Comparison of ENCODE assay signal across 8 mouse cellular contexts in the genomic region with DNA sequence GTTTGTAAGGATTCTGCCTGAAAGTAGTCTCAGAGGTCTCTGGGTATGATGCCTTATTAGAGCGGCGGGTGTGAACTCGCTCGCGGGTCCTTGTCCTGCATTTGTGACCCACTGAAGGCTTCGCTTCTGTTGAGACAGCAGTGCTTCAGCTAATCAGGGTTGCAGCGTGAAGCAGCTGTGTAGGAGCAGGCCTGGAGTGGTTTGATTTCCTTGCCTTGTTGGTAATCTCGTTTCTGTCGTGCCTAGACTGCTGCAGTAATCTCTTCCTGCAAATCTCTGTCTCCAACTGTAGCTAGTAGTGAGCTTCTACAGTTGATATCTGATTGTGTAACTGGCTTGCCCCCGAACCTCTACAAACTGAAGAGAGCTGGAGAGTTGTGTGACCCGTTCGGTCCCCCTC. TPM values are rescaled to one million over a fixed set of nuclear protein-coding genes. Genes with fewer than 3 reads are reported as not detected.
DNase-seq lines count a peak whose midpoint lies in the region; ATAC-seq and TF ChIP-seq lines count a peak whose summit lies in the region.

No protein-coding gene starts in this region.

- peak overlapping the region; percentile 93 for H3K4me3 ChIP-seq in lung, embryonic 16.5 days (ENCODE audit: low read length)
- H3K4me3 ChIP-seq in lung, adult 2 months (replicated peaks; ENCODE audit: extremely low read depth, low read depth, low read length): no peak overlapping the region
- peak overlapping the region; percentile 98; the same call in 1 of the 2 replicates for H3K4me3 ChIP-seq in embryonic facial prominence, embryonic 14.5 days (ENCODE audit: low read depth, low read length)
- peak overlapping the region; percentile 92; the same call in 1 of the 2 replicates for H3K4me3 ChIP-seq in limb, embryonic 14.5 days (replicated peaks; ENCODE audit: low read length)
- H3K4me3 ChIP-seq in olfactory bulb, adult 2 months (ENCODE audit: insufficient read depth, low read depth, low read length): peak overlapping the region; percentile 70

- no peak for TF ChIP-seq POLR2A in lung, adult 2 months (IDR thresholded peaks at IDR 0.05; ENCODE audit: borderline replicate concordance, extremely low read depth, low read depth, low read length)
- TF ChIP-seq POLR2A in limb, embryonic 14.5 days (IDR thresholded peaks at IDR 0.05; ENCODE audit: borderline replicate concordance, extremely low read depth, insufficient read depth, insufficient read length): no peak
- no peak for TF ChIP-seq POLR2A in olfactory bulb, adult 2 months (IDR thresholded peaks at IDR 0.05; ENCODE audit: insufficient read depth, low read depth, low read length)

- H3K4me2 ChIP-seq in lung, embryonic 16.5 days (ENCODE audit: low read depth, low read length): peak overlapping the region; percentile 75
- H3K4me2 ChIP-seq in embryonic facial prominence, embryonic 14.5 days (ENCODE audit: low read depth, low read length): peak overlapping the region; percentile 62
- peak overlapping the region; percentile 61 for H3K4me2 ChIP-seq in limb, embryonic 14.5 days (replicated peaks; ENCODE audit: low read depth, low read length, severe bottlenecking)

- H3K36me3 ChIP-seq in lung, embryonic 16.5 days (ENCODE audit: control insufficient read depth, insufficient read depth, low read length): peaks cover 12% of the 10 kb centered on the region
- H3K36me3 ChIP-seq in embryonic facial prominence, embryonic 14.5 days (ENCODE audit: control insufficient read depth, insufficient read depth, low read length): peaks cover 38% of the 10 kb centered on the region
- peaks cover 39% of the 10 kb centered on the region for H3K36me3 ChIP-seq in limb, embryonic 14.5 days (ENCODE audit: control insufficient read depth, insufficient read depth, low read length)

- no peak for TF ChIP-seq CTCF in lung, adult 2 months (IDR thresholded peaks at IDR 0.05; ENCODE audit: insufficient read depth, low read length)
- TF ChIP-seq CTCF in olfactory bulb, adult 2 months (IDR thresholded peaks at IDR 0.05; ENCODE audit: insufficient read depth, low read depth, low read length): no peak

- peak overlapping the region; percentile 31; the same call in 1 of the 2 replicates for H3K9ac ChIP-seq in lung, embryonic 16.5 days (ENCODE audit: low read length)
- no peak overlapping the region for H3K9ac ChIP-seq in embryonic facial prominence, embryonic 14.5 days (ENCODE audit: low read depth, low read length)
- no peak overlapping the region for H3K9ac ChIP-seq in limb, embryonic 14.5 days (ENCODE audit: low read depth, low read length, severe bottlenecking)

- DNase-seq in lung, adult 2 months: no peak
- no peak for DNase-seq in embryonic facial prominence, embryonic 14.5 days (ENCODE audit: low spot score)
- DNase-seq in limb, embryonic 14.5 days (ENCODE audit: low spot score): no peak
- DNase-seq in right cerebral cortex, postnatal 10 days (ENCODE audit: low spot score in 2 of 2): no peak
- no peak for DNase-seq in gastrocnemius, postnatal 25 days
- no peak for DNase-seq in kidney, postnatal 4 days

- 78% methylated on average over 12 of the region's 12 CpGs for WGBS in lung, embryonic 16.5 days
- WGBS in lung, adult 2 months: 66% methylated on average over 12 of the region's 12 CpGs
- WGBS in embryonic facial prominence, embryonic 14.5 days: 85% methylated on average over 12 of the region's 12 CpGs
- WGBS in limb, embryonic 14.5 days: 85% methylated on average over 12 of the region's 12 CpGs
- WGBS in olfactory bulb, adult 2 months: 70% methylated on average over 12 of the region's 12 CpGs

- H3K9me3 ChIP-seq in lung, embryonic 16.5 days (ENCODE audit: control insufficient read depth, low read length): no peaks in the 10 kb centered on the region
- H3K9me3 ChIP-seq in embryonic facial prominence, embryonic 14.5 days (ENCODE audit: control insufficient read depth, low read length): no peaks in the 10 kb centered on the region
- H3K9me3 ChIP-seq in limb, embryonic 14.5 days (ENCODE audit: control insufficient read depth, low read length): no peaks in the 10 kb centered on the region

- no peaks in the 10 kb centered on the region for H3K27me3 ChIP-seq in lung, embryonic 16.5 days (ENCODE audit: control insufficient read depth, insufficient read depth, low read depth, low read length)
- no peaks in the 10 kb centered on the region for H3K27me3 ChIP-seq in embryonic facial prominence, embryonic 14.5 days (replicated peaks; ENCODE audit: control insufficient read depth, insufficient read depth, low read length)
- H3K27me3 ChIP-seq in limb, embryonic 14.5 days (ENCODE audit: control insufficient read depth, insufficient read depth, low read length): no peaks in the 10 kb centered on the region

- peaks cover 23% of the 10 kb centered on the region for H3K4me1 ChIP-seq in lung, embryonic 16.5 days (replicated peaks; ENCODE audit: control insufficient read depth, insufficient read depth, low read length)
- H3K4me1 ChIP-seq in lung, adult 2 months (ENCODE audit: control insufficient read depth, insufficient read depth, low read length): peaks cover 11% of the 10 kb centered on the region
- peaks cover 6% of the 10 kb centered on the region; the same call in 1 of the 2 replicates for H3K4me1 ChIP-seq in embryonic facial prominence, embryonic 14.5 days (ENCODE audit: control insufficient read depth, insufficient read depth, low read length)
- peaks cover 11% of the 10 kb centered on the region for H3K4me1 ChIP-seq in limb, embryonic 14.5 days (ENCODE audit: control insufficient read depth, insufficient read depth, low read length)
- peaks cover 11% of the 10 kb centered on the region for H3K4me1 ChIP-seq in olfactory bulb, adult 2 months (ENCODE audit: control insufficient read depth, insufficient read depth, low read length)

- H3K27ac ChIP-seq in lung, embryonic 16.5 days (ENCODE audit: low read length): no peak overlapping the region
- H3K27ac ChIP-seq in embryonic facial prominence, embryonic 14.5 days (replicated peaks; ENCODE audit: low read depth, low read length): no peak overlapping the region
- no peak overlapping the region for H3K27ac ChIP-seq in limb, embryonic 14.5 days (replicated peaks; ENCODE audit: low read depth, low read length)
- H3K27ac ChIP-seq in olfactory bulb, adult 2 months (ENCODE audit: insufficient read depth, low read depth, low read length): no peak overlapping the region

- no peak for ATAC-seq in lung, embryonic 16.5 days (ENCODE audit: low read depth)
- ATAC-seq in embryonic facial prominence, embryonic 14.5 days (ENCODE audit: low read depth): no peak
- no peak for ATAC-seq in limb, embryonic 14.5 days (ENCODE audit: low FRiP score, low read depth)

RNA-seq across cellular contexts. Expression of a gene that starts 1.6 kb away (rescaled TPM):
- polyA plus RNA-seq in lung, embryonic 16.5 days (2015; fragmentation: Nextera tagmentation; extraction: Ambion mirVana): 44.9 and 46.9 TPM in 2 replicates
- 13.6 and 16.8 TPM in 2 replicates for polyA plus RNA-seq in lung, adult 2 months (2012; rRNA removed)
- polyA plus RNA-seq in embryonic facial prominence, embryonic 14.5 days (2014; fragmentation: Nextera tagmentation; extraction: Ambion mirVana): 47.3 and 48.9 TPM in 2 replicates
- polyA plus RNA-seq in limb, embryonic 14.5 days (2012; rRNA removed): 25.9 and 31.2 TPM in 2 replicates
- polyA plus RNA-seq in limb, embryonic 14.5 days (2014; fragmentation: Nextera tagmentation; extraction: Ambion mirVana): 45.6 and 47.8 TPM in 2 replicates
- not detected in 2 replicates for polyA plus RNA-seq in olfactory bulb, adult 2 months (2012; ENCODE audit: insufficient read depth, insufficient read length, low replicate concordance, missing spikeins)
- total RNA-seq in gastrocnemius, postnatal 25 days (2021): 10 to 100 TPM; 14.3 to 17.9 TPM

RNA-seq across cellular contexts. Expression of a gene that starts 16.8 kb away (rescaled TPM):
- 51.3 and 52.0 TPM in 2 replicates for polyA plus RNA-seq in lung, embryonic 16.5 days (2015; fragmentation: Nextera tagmentation; extraction: Ambion mirVana)
- 8.4 and 13.5 TPM in 2 replicates for polyA plus RNA-seq in lung, adult 2 months (2012; rRNA removed)
- 52.1 and 54.8 TPM in 2 replicates for polyA plus RNA-seq in embryonic facial prominence, embryonic 14.5 days (2014; fragmentation: Nextera tagmentation; extraction: Ambion mirVana)
- polyA plus RNA-seq in limb, embryonic 14.5 days (2012; rRNA removed): 25.5 and 26.0 TPM in 2 replicates
- polyA plus RNA-seq in limb, embryonic 14.5 days (2014; fragmentation: Nextera tagmentation; extraction: Ambion mirVana): 52.1 and 52.9 TPM in 2 replicates
- polyA plus RNA-seq in olfactory bulb, adult 2 months (2012; ENCODE audit: insufficient read depth, insufficient read length, low replicate concordance, missing spikeins): not detected in 2 replicates
- 1 to 10 TPM; 9.1 to 9.2 TPM for total RNA-seq in gastrocnemius, postnatal 25 days (2021)

RNA-seq across cellular contexts. Expression of a gene that starts 48.3 kb away (rescaled TPM):
- polyA plus RNA-seq in lung, embryonic 16.5 days (2015; fragmentation: Nextera tagmentation; extraction: Ambion mirVana): 2.4 and 2.5 TPM in 2 replicates
- polyA plus RNA-seq in lung, adult 2 months (2012; rRNA removed): 6.6 and 9.0 TPM in 2 replicates
- polyA plus RNA-seq in embryonic facial prominence, embryonic 14.5 days (2014; fragmentation: Nextera tagmentation; extraction: Ambion mirVana): 2.3 and 2.4 TPM in 2 replicates
- 5.3 and 6.0 TPM in 2 replicates for polyA plus RNA-seq in limb, embryonic 14.5 days (2012; rRNA removed)
- polyA plus RNA-seq in limb, embryonic 14.5 days (2014; fragmentation: Nextera tagmentation; extraction: Ambion mirVana): 2.6 and 2.8 TPM in 2 replicates
- not detected in 2 replicates for polyA plus RNA-seq in olfactory bulb, adult 2 months (2012; ENCODE audit: insufficient read depth, insufficient read length, low replicate concordance, missing spikeins)
- 1 to 10 TPM in 1 of 2 experiments, under 1 TPM in 1; 0.92 to 1.2 TPM for total RNA-seq in gastrocnemius, postnatal 25 days (2021)

Comparison
In these comparisons a context has a peak if more than half of its experiments do, and no peak if none do; other contexts are left out.
1. RNA of a gene that starts 1.6 kb away (polyA plus RNA-seq): 25.9 to 47.8 TPM in limb, embryonic 14.5 days, 47.3 to 48.9 TPM in embryonic facial prominence, embryonic 14.5 days, 44.9 to 46.9 TPM in lung, embryonic 16.5 days and 13.6 to 16.8 TPM in lung, adult 2 months; not detected in olfactory bulb, adult 2 months; every median in the first group is over 10 times any median in the second.
2. Peak in every context shown above with its lines, with median percentiles within 50 percentile points of each other: H3K4me2 ChIP-seq.